Mouse (Mus musculus): ENCODE measurements around the gene Alox12b. TPM values are rescaled to one million over a fixed set of nuclear protein-coding genes. Genes with fewer than 3 reads are reported as not detected.
A peak's percentile ranks its signal among the peaks of the same experiment; 100 is the strongest.

The Alox12b gene
- 0.59 and 0.60 TPM in 2 replicates for polyA plus RNA-seq (2012; rRNA removed)

- WGBS: 3% methylated on average over 18 of the region's 18 CpGs
- Histone ChIP-seq H3K27me3 (ENCODE audit: control insufficient read depth, insufficient read depth, low read length) (no peaks in the 10 kb centered on the region), H3K27ac (ENCODE audit: insufficient read depth, low read length) (no peak within 1 kb of the TSS), H3K4me3 (replicated peaks; ENCODE audit: insufficient read depth, low read depth, low read length) (no peak within 1 kb of the TSS), H3K4me1 (ENCODE audit: control insufficient read depth, insufficient read depth, low read length) (no peaks in the 10 kb centered on the region)
- no peak for DNase-seq
- TF ChIP-seq POLR2A (IDR thresholded peaks at IDR 0.05; ENCODE audit: borderline replicate concordance, insufficient read depth, low read length) (no peak), CTCF (IDR thresholded peaks at IDR 0.05; ENCODE audit: borderline replicate concordance, insufficient read depth, low read depth, low read length) (no peak)
These were observed at the start of gene Alox12b for GRCm38 (mm10) chr11:69156800-69157199. TSS of gene Alox12b (plus strand) at chr11:69156989.

GRCm38 (mm10) chr11:69107676-69108075 is 49.1 kb upstream of the Alox12b start:
- WGBS: 84% methylated on average over 11 of the region's 11 CpGs
- H3K27ac ChIP-seq (ENCODE audit: insufficient read depth, low read length): no peak overlapping the region
- TF ChIP-seq POLR2A (IDR thresholded peaks at IDR 0.05; ENCODE audit: borderline replicate concordance, insufficient read depth, low read length) (no peak), CTCF (IDR thresholded peaks at IDR 0.05; ENCODE audit: borderline replicate concordance, insufficient read depth, low read depth, low read length) (no peak)
- H3K4me3 ChIP-seq (replicated peaks; ENCODE audit: insufficient read depth, low read depth, low read length): no peak overlapping the region
- peak; percentile 15 to 25 for DNase-seq
- no peaks in the 10 kb centered on the region for H3K27me3 ChIP-seq (ENCODE audit: control insufficient read depth, insufficient read depth, low read length)
- peaks cover 20% of the 10 kb centered on the region for H3K4me1 ChIP-seq (ENCODE audit: control insufficient read depth, insufficient read depth, low read length)

GRCm38 (mm10) chr11:69108223-69108622 is 48.6 kb upstream of the Alox12b start:
- 88% methylated on average over 9 of the region's 9 CpGs for WGBS
- no peak for TF ChIP-seq POLR2A (IDR thresholded peaks at IDR 0.05; ENCODE audit: borderline replicate concordance, insufficient read depth, low read length)
- H3K4me3 ChIP-seq (replicated peaks; ENCODE audit: insufficient read depth, low read depth, low read length): no peak overlapping the region
- peak in 1 of 2 experiments; percentile 19 for DNase-seq
- H3K4me1 ChIP-seq (ENCODE audit: control insufficient read depth, insufficient read depth, low read length): peaks cover 15% of the 10 kb centered on the region
- no peak overlapping the region for H3K27ac ChIP-seq (ENCODE audit: insufficient read depth, low read length)
- H3K27me3 ChIP-seq (ENCODE audit: control insufficient read depth, insufficient read depth, low read length): no peaks in the 10 kb centered on the region

GRCm38 (mm10) chr11:69109032-69109900 is 47.5 kb upstream of the Alox12b start:
- WGBS: 88% methylated on average over 13 of the region's 13 CpGs
- peak; percentile 29 for DNase-seq
- no peak overlapping the region for H3K4me3 ChIP-seq (replicated peaks; ENCODE audit: insufficient read depth, low read depth, low read length)
- H3K27me3 ChIP-seq (ENCODE audit: control insufficient read depth, insufficient read depth, low read length): no peaks in the 10 kb centered on the region
- no peak overlapping the region for H3K27ac ChIP-seq (ENCODE audit: insufficient read depth, low read length)
- no peak for TF ChIP-seq POLR2A (IDR thresholded peaks at IDR 0.05; ENCODE audit: borderline replicate concordance, insufficient read depth, low read length)
- TF ChIP-seq CTCF (IDR thresholded peaks at IDR 0.05; ENCODE audit: borderline replicate concordance, insufficient read depth, low read depth, low read length): no peak
- H3K4me1 ChIP-seq (ENCODE audit: control insufficient read depth, insufficient read depth, low read length): peaks cover 7% of the 10 kb centered on the region; the same call in 1 of the 2 replicates

- Histone ChIP-seq H3K4me3 (replicated peaks; ENCODE audit: insufficient read depth, low read depth, low read length) (peak overlapping the region; percentile 63), H3K27me3 (ENCODE audit: control insufficient read depth, insufficient read depth, low read length) (no peaks in the 10 kb centered on the region), H3K4me1 (ENCODE audit: control insufficient read depth, insufficient read depth, low read length) (0 out of 2 replicates have a peak, but pooled peaks cover 3% of the 10 kb centered on the region), H3K27ac (ENCODE audit: insufficient read depth, low read length) (no peak overlapping the region)
- TF ChIP-seq CTCF (IDR thresholded peaks at IDR 0.05; ENCODE audit: borderline replicate concordance, insufficient read depth, low read depth, low read length) (no peak), POLR2A (IDR thresholded peaks at IDR 0.05; ENCODE audit: borderline replicate concordance, insufficient read depth, low read length) (no peak)
- 2% methylated on average over 30 of the region's 30 CpGs for WGBS
- DNase-seq: peak; percentile 86 to 95
These were observed 46.3 kb upstream of the Alox12b start for GRCm38 (mm10) chr11:69110319-69111046.

- no peaks in the 10 kb centered on the region for H3K27me3 ChIP-seq (ENCODE audit: control insufficient read depth, insufficient read depth, low read length)
- no peak for DNase-seq
- no peak overlapping the region for H3K27ac ChIP-seq (ENCODE audit: insufficient read depth, low read length)
- TF ChIP-seq CTCF (IDR thresholded peaks at IDR 0.05; ENCODE audit: borderline replicate concordance, insufficient read depth, low read depth, low read length) (no peak), POLR2A (IDR thresholded peaks at IDR 0.05; ENCODE audit: borderline replicate concordance, insufficient read depth, low read length) (no peak)
- WGBS: 13% methylated on average over 21 of the region's 21 CpGs
- H3K4me1 ChIP-seq (ENCODE audit: control insufficient read depth, insufficient read depth, low read length): no peaks in the 10 kb centered on the region
- peak overlapping the region; percentile 63 for H3K4me3 ChIP-seq (replicated peaks; ENCODE audit: insufficient read depth, low read depth, low read length)
These were observed 45.6 kb upstream of the Alox12b start for GRCm38 (mm10) chr11:69111051-69111810.

- no peak for DNase-seq
- Histone ChIP-seq H3K27me3 (ENCODE audit: control insufficient read depth, insufficient read depth, low read length) (no peaks in the 10 kb centered on the region), H3K4me1 (ENCODE audit: control insufficient read depth, insufficient read depth, low read length) (no peaks in the 10 kb centered on the region), H3K27ac (ENCODE audit: insufficient read depth, low read length) (no peak overlapping the region), H3K4me3 (replicated peaks; ENCODE audit: insufficient read depth, low read depth, low read length) (no peak overlapping the region)
- 79% methylated on average over 4 of the region's 4 CpGs for WGBS
- no peak for TF ChIP-seq POLR2A (IDR thresholded peaks at IDR 0.05; ENCODE audit: borderline replicate concordance, insufficient read depth, low read length)
- TF ChIP-seq CTCF (IDR thresholded peaks at IDR 0.05; ENCODE audit: borderline replicate concordance, insufficient read depth, low read depth, low read length): no peak
These were observed 44.9 kb upstream of the Alox12b start for GRCm38 (mm10) chr11:69111865-69112264.

Measured in cerebellum, adult 2 months (tissue).